Mouse (Mus musculus) embryonic facial prominence, embryonic 11.5 days (tissue): ENCODE results near the gene Elmo1. TPM values are rescaled to one million over a fixed set of nuclear protein-coding genes. Genes with fewer than 3 reads are reported as not detected.

Experiments used
- ATAC-seq: fragments of 200-750 bp; cut with Nextera tagmentation; replicated peaks from 2 replicates; pipeline ENCODE4 v1.8.0; 2017; ENCODE audit warnings: low read depth; ENCODE audit not compliant: insufficient number of reproducible peaks, low FRiP score, low TSS enrichment
- DNase-seq: peaks from one replicate; pipeline ENCODE4 v3.0.0-alpha.2; 2015; ENCODE audit warnings: low spot score
- H3K27ac ChIP-seq: fragments of 300-500 bp; sonication (generic); replicated peaks from 2 replicates; pipeline ENCODE4 v1.5.1; 2014; ENCODE audit warnings: mild to moderate bottlenecking, low read depth, low read length, control low read depth
- H3K27me3 ChIP-seq: fragments of 300-500 bp; sonication (generic); 2 replicates; pipeline ENCODE4 v1.6.1; 2014; ENCODE audit warnings: mild to moderate bottlenecking, low read length, moderate library complexity, mixed read lengths; ENCODE audit not compliant: control insufficient read depth, insufficient read depth
- H3K36me3 ChIP-seq: fragments of 300-500 bp; sonication (generic); replicated peaks from 2 replicates; pipeline ENCODE4 v1.6.1; 2014; ENCODE audit warnings: low read depth, mild to moderate bottlenecking, low read length, moderate library complexity, mixed read lengths; ENCODE audit not compliant: control insufficient read depth, insufficient read depth
- H3K4me1 ChIP-seq: fragments of 300-500 bp; sonication (generic); 2 replicates; pipeline ENCODE4 v1.6.1; 2014; ENCODE audit warnings: low read length, mixed read lengths; ENCODE audit not compliant: control insufficient read depth, insufficient read depth
- H3K4me2 ChIP-seq: fragments of 300-500 bp; sonication (generic); 2 replicates; pipeline ENCODE4 v1.6.1; 2014; ENCODE audit warnings: low read depth, mild to moderate bottlenecking, control low read depth, low read length, moderate library complexity
- H3K4me3 ChIP-seq: fragments of 300-500 bp; sonication (generic); 2 replicates; pipeline ENCODE4 v1.5.1; 2014; ENCODE audit warnings: low read depth, low read length, control low read depth
- H3K9ac ChIP-seq: fragments of 300-500 bp; sonication (generic); replicated peaks from 2 replicates; pipeline ENCODE4 v1.6.1; 2014; ENCODE audit warnings: mild to moderate bottlenecking, control low read depth, low read length
- H3K9me3 ChIP-seq: fragments of 300-500 bp; sonication (generic); replicated peaks from 2 replicates; pipeline ENCODE4 v1.6.1; 2016; ENCODE audit warnings: mild to moderate bottlenecking, low read length, inconsistent platforms, mixed read lengths; ENCODE audit not compliant: control insufficient read depth
- WGBS: fragments of 180-500 bp; shearing (Covaris S2); extraction: QIAGEN DNeasy Blood & Tissue Kit; methylation state at CpG from one replicate; pipeline ENCODE4 v1.1.7; 2014; 5-methylcytosine and 5-hydroxymethylcytosine counted together
- polyA plus RNA-seq: library from polyadenylated mRNA; unstranded; fragments of >200 nt; fragmentation: Nextera tagmentation; extraction: Ambion mirVana; gene quantifications from 2 replicates; pipeline ENCODE4 v1.2.1, GENCODE M21; 2014

The Elmo1 gene
- polyA plus RNA-seq, 1 experiment from 2014 or later: 8.8 TPM

GRCm38 (mm10) chr13:20555853-20556452 lies 465.6 kb downstream of the Elmo1 start:
- no peak for DNase-seq
- no peak overlapping the region for H3K9ac ChIP-seq
- no peaks in the 10 kb centered on the region for H3K4me1 ChIP-seq
- no peaks in the 10 kb centered on the region for H3K27me3 ChIP-seq
- H3K4me2 ChIP-seq: no peak overlapping the region
- no peak overlapping the region for H3K27ac ChIP-seq
- WGBS: 83% methylated on average over 4 of the region's 4 CpGs
- H3K4me3 ChIP-seq: no peak overlapping the region
- H3K9me3 ChIP-seq: no peaks in the 10 kb centered on the region
- no peak for ATAC-seq
- no peaks in the 10 kb centered on the region for H3K36me3 ChIP-seq

GRCm38 (mm10) chr13:20556739-20557138 lies 466.3 kb downstream of the Elmo1 start:
- Histone ChIP-seq H3K27ac (no peak overlapping the region), H3K4me2 (no peak overlapping the region), H3K4me3 (no peak overlapping the region), H3K27me3 (no peaks in the 10 kb centered on the region), H3K9ac (no peak overlapping the region), H3K9me3 (no peaks in the 10 kb centered on the region), H3K4me1 (no peaks in the 10 kb centered on the region), H3K36me3 (no peaks in the 10 kb centered on the region)
- no peak for ATAC-seq
- 92% methylated on average over 10 of the region's 10 CpGs for WGBS
- DNase-seq: no peak

GRCm38 (mm10) chr13:20557156-20557555 lies 466.8 kb downstream of the Elmo1 start:
- Histone ChIP-seq H3K36me3 (no peaks in the 10 kb centered on the region), H3K27me3 (no peaks in the 10 kb centered on the region), H3K4me1 (no peaks in the 10 kb centered on the region), H3K9me3 (no peaks in the 10 kb centered on the region), H3K4me3 (no peak overlapping the region), H3K27ac (no peak overlapping the region), H3K9ac (no peak overlapping the region), H3K4me2 (no peak overlapping the region)
- no peak for DNase-seq
- 76% methylated on average over 8 of the region's 8 CpGs for WGBS
- no peak for ATAC-seq

- Histone ChIP-seq H3K36me3 (no peaks in the 10 kb centered on the region), H3K4me2 (no peak overlapping the region), H3K4me1 (no peaks in the 10 kb centered on the region), H3K27me3 (no peaks in the 10 kb centered on the region), H3K4me3 (no peak overlapping the region), H3K9ac (no peak overlapping the region), H3K27ac (no peak overlapping the region), H3K9me3 (no peaks in the 10 kb centered on the region)
- ATAC-seq (no peak), DNase-seq (no peak)
- 82% methylated on average over 2 of the region's 2 CpGs for WGBS
Measured at GRCm38 (mm10) chr13:20558376-20558775, 468.0 kb downstream of the Elmo1 start.

- Histone ChIP-seq H3K27ac (no peak overlapping the region), H3K4me3 (no peak overlapping the region), H3K36me3 (no peaks in the 10 kb centered on the region), H3K27me3 (no peaks in the 10 kb centered on the region), H3K9ac (no peak overlapping the region), H3K4me1 (no peaks in the 10 kb centered on the region), H3K9me3 (no peaks in the 10 kb centered on the region), H3K4me2 (no peak overlapping the region)
- ATAC-seq (no peak), DNase-seq (no peak)
- 79% methylated on average over 9 of the region's 9 CpGs for WGBS
Measured at GRCm38 (mm10) chr13:20564414-20564813, 474.0 kb downstream of the Elmo1 start.

GRCm38 (mm10) chr13:20575186-20575585 lies 484.8 kb downstream of the Elmo1 start:
- H3K9me3 ChIP-seq: no peaks in the 10 kb centered on the region
- no peaks in the 10 kb centered on the region for H3K36me3 ChIP-seq
- no peak overlapping the region for H3K4me2 ChIP-seq
- no peak overlapping the region for H3K4me3 ChIP-seq
- H3K9ac ChIP-seq: no peak overlapping the region
- no peaks in the 10 kb centered on the region for H3K27me3 ChIP-seq
- H3K4me1 ChIP-seq: no peaks in the 10 kb centered on the region
- ATAC-seq: no peak
- DNase-seq: no peak
- 97% methylated on average over 2 of the region's 2 CpGs for WGBS
- no peak overlapping the region for H3K27ac ChIP-seq

- WGBS: 77% methylated on average over 4 of the region's 4 CpGs
- no peak for ATAC-seq
Measured at GRCm38 (mm10) chr13:20585868-20586267, 495.5 kb downstream of the Elmo1 start.

DNA sequence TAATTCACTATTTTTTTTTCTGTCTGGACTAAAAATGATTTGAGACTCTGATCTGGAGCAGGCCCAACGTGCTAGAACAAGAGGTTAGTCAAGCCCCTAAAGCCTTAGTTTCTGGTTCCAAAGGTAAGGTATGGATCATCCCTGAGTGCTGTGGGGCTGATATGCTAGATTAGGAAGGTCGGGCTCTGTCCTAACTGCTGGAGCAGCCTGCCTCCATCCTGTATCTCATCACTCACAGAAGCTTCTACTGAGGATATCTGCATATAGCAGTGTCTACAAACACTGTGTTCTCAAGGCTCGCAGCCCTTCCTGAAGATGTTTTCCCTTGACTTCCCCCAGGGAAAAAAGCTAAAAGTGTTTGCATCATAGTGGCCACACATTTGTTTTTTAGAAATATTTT lies 496.1 kb downstream of the Elmo1 start:
- no peak overlapping the region for H3K4me3 ChIP-seq
- no peak for ATAC-seq
- 84% methylated on average over 3 of the region's 3 CpGs for WGBS
- DNase-seq: no peak
- no peak overlapping the region for H3K9ac ChIP-seq
- no peaks in the 10 kb centered on the region for H3K36me3 ChIP-seq
- no peaks in the 10 kb centered on the region for H3K27me3 ChIP-seq
- no peak overlapping the region for H3K4me2 ChIP-seq
- H3K9me3 ChIP-seq: no peaks in the 10 kb centered on the region
- no peak overlapping the region for H3K27ac ChIP-seq
- H3K4me1 ChIP-seq: no peaks in the 10 kb centered on the region

More at GRCm38 (mm10) chr13:20585868-20586267, 495.5 kb downstream of the Elmo1 start:
- no peaks in the 10 kb centered on the region for H3K4me1 ChIP-seq
- no peaks in the 10 kb centered on the region for H3K9me3 ChIP-seq
- DNase-seq: no peak
- no peak overlapping the region for H3K4me3 ChIP-seq
- no peak overlapping the region for H3K9ac ChIP-seq
- H3K27me3 ChIP-seq: no peaks in the 10 kb centered on the region
- H3K36me3 ChIP-seq: no peaks in the 10 kb centered on the region
- no peak overlapping the region for H3K4me2 ChIP-seq
- H3K27ac ChIP-seq: no peak overlapping the region
